21 mouse cellular contexts compared by ENCODE assay signal in the genomic region with DNA sequence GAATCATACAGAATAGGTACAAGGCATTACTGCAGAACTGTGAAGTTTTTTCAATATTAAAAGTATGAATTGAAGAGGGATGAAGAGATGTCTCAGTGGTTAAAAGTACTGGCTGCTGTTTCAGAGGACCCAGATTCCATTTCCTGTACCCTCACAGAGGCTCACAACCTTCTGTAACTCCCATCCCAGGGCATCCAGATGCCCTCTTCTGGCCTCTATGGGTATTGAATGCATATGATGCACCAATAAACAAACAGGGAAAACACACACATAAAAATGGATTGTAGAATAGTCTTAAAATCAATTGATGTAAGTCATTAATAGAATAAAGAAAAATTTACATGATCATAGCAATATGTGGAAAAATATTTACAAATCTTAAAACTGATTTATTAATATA. TPM values are rescaled to one million over a fixed set of nuclear protein-coding genes. Genes with fewer than 3 reads are reported as not detected.
A peak's percentile ranks its signal among the peaks of the same experiment; 100 is the strongest.
DNase-seq lines count a peak whose midpoint lies in the region; ATAC-seq and TF ChIP-seq lines count a peak whose summit lies in the region.
"Had no signal": no experiment of that assay in that cellular context is flagged by ENCODE, and none has a peak within 500 bp of the region (broad histone marks: within the 10 kb centered on the region; RNA-seq: fewer than 3 reads in every experiment).

No protein-coding gene starts in this region.

- H3K4me2 ChIP-seq in stomach, postnatal 0 days (replicated peaks; ENCODE audit: low read depth) = no peak overlapping the region

- no peak for ATAC-seq in stomach, postnatal 0 days (ENCODE audit: low FRiP score, low TSS enrichment)

- no peak overlapping the region for H3K27ac ChIP-seq in layer of hippocampus, adult 2 months
- no peak overlapping the region for H3K27ac ChIP-seq in stomach, postnatal 0 days (replicated peaks)
- H3K27ac ChIP-seq: midbrain, embryonic 10.5 days had no signal

- no peak for DNase-seq in layer of hippocampus, adult 2 months (ENCODE audit: low spot score in 2 of 2)
- no peak for DNase-seq in layer of hippocampus, adult 11-12 months (ENCODE audit: low spot score)
- peak; percentile 55 for DNase-seq in CD4-positive, CD25-positive, alpha-beta regulatory T cell, adult 2 months (ENCODE audit: low read depth, low spot score)
- DNase-seq in brain, embryonic 14.5 days (ENCODE audit: low read depth) = no peak
- no peak for DNase-seq in stomach, postnatal 0 days (ENCODE audit: low spot score)
- DNase-seq in urinary bladder, postnatal 25 days (ENCODE audit: low spot score) = no peak
- no peak for DNase-seq in adrenal gland, adult 8-10 months
- DNase-seq: adrenal gland, postnatal 25 days; cerebellum, adult 11-12 months; heart, postnatal 4 days; layer of hippocampus, postnatal 36 days; right cerebral cortex, postnatal 14 days had no signal

- TF ChIP-seq EP300 in stomach, postnatal 0 days (optimal IDR thresholded peaks at IDR 0.05) = no peak

- no peak for TF ChIP-seq POLR2A in brain, embryonic 14.5 days (IDR thresholded peaks at IDR 0.05; ENCODE audit: borderline replicate concordance, extremely low read depth, insufficient read depth, insufficient read length, poor library complexity, severe bottlenecking)

- no peak overlapping the region for H3K4me3 ChIP-seq in layer of hippocampus, adult 2 months
- no peak overlapping the region for H3K4me3 ChIP-seq in stomach, postnatal 0 days (ENCODE audit: low read depth, low read length)
- H3K4me3 ChIP-seq: midbrain, embryonic 10.5 days had no signal

- H3K4me1 ChIP-seq in stomach, postnatal 0 days (replicated peaks; ENCODE audit: control insufficient read depth, insufficient read depth) = no peaks in the 10 kb centered on the region
- H3K4me1 ChIP-seq: midbrain, embryonic 10.5 days had no signal

- H3K27me3 ChIP-seq in stomach, postnatal 0 days (ENCODE audit: control insufficient read depth, insufficient read depth, low read length) = no peaks in the 10 kb centered on the region

- peak; percentile 63 for TF ChIP-seq CTCF in layer of hippocampus, adult 2 months (conservative IDR thresholded peaks at IDR 0.05)
- peak; percentile 17; the same call in 1 of the 2 replicates for TF ChIP-seq CTCF in brain, embryonic 14.5 days (IDR thresholded peaks at IDR 0.05; ENCODE audit: borderline replicate concordance, extremely low read depth, insufficient read depth, insufficient read length)
- peak; percentile 51 for TF ChIP-seq CTCF in stomach, postnatal 0 days (IDR thresholded peaks at IDR 0.05; ENCODE audit: low read depth)

- no peak overlapping the region for H3K9ac ChIP-seq in stomach, postnatal 0 days (ENCODE audit: low read length)

- no peaks in the 10 kb centered on the region for H3K9me3 ChIP-seq in stomach, postnatal 0 days (ENCODE audit: control insufficient read depth, low read length)
- H3K9me3 ChIP-seq: midbrain, embryonic 10.5 days had no signal

- no peaks in the 10 kb centered on the region for H3K36me3 ChIP-seq in stomach, postnatal 0 days (ENCODE audit: control insufficient read depth, insufficient read depth, low read length)
- H3K36me3 ChIP-seq: midbrain, embryonic 10.5 days had no signal

RNA-seq across cellular contexts. Expression of a gene that starts 54.9 kb away (rescaled TPM):
- not detected for total RNA-seq in layer of hippocampus, adult 2 months (2021)
- polyA plus RNA-seq in brain, embryonic 14.5 days (2012; rRNA removed) = not detected in 2 replicates
- polyA plus RNA-seq in stomach, postnatal 0 days (2015; fragmentation: Nextera tagmentation; extraction: Ambion mirVana) = not detected in 2 replicates
- not detected for total RNA-seq in adrenal gland, adult 8-10 months (2022)
- total RNA-seq: adrenal gland, postnatal 25 days; gastrocnemius, postnatal 4 days; heart, postnatal 4 days; layer of hippocampus, postnatal 36 days; liver, adult 2 months; MEL had no signal
- polyA plus RNA-seq: embryonic facial prominence, embryonic 11.5 days; forebrain, embryonic 11.5 days; kidney, embryonic 14.5 days; liver, adult 2 months; midbrain, embryonic 10.5 days; neural tube, embryonic 11.5 days; stomach, embryonic 16.5 days had no signal

RNA-seq across cellular contexts. Expression of a gene that starts 57.3 kb away (rescaled TPM):
- total RNA-seq in layer of hippocampus, adult 2 months (2021) = 10 to 100 TPM; 14.7 to 15.8 TPM
- polyA plus RNA-seq in brain, embryonic 14.5 days (2012; rRNA removed) = 0.26 and 0.34 TPM in 2 replicates
- polyA plus RNA-seq in stomach, postnatal 0 days (2015; fragmentation: Nextera tagmentation; extraction: Ambion mirVana) = 1.6 and 1.7 TPM in 2 replicates
- 10 to 100 TPM in 3 of 4 experiments, 1 to 10 TPM in 1; 9.1 to 16.3 (median 13.2) TPM for total RNA-seq in adrenal gland, adult 8-10 months (2022)
- total RNA-seq: MEL had no signal
- polyA plus RNA-seq: embryonic facial prominence, embryonic 11.5 days; liver, adult 2 months had no signal
